Mouse (Mus musculus): Measurements from ENCODE around the gene Ptcd1. TPM values are rescaled to one million over a fixed set of nuclear protein-coding genes. Genes with fewer than 3 reads are reported as not detected.
"Not testable (repeated sequence)": the region's sequence is repeated elsewhere in the genome, so short reads cannot be mapped to it uniquely, and the experiment has no call there.

Gene Ptcd1
- total RNA-seq, 2 experiments from 2014 or later = 21.8 to 24.9 TPM

GRCm38 (mm10) chr5:145147748-145148147 lies 19.2 kb downstream of the Ptcd1 start:
- H3K27ac ChIP-seq = no peak overlapping the region
- TF ChIP-seq CTCF (conservative IDR thresholded peaks at IDR 0.05) = no peak
- H3K4me3 ChIP-seq = no peak overlapping the region
- no peak for DNase-seq (ENCODE audit: low spot score in 2 of 2)

GRCm38 (mm10) chr5:145140611-145141010 lies 26.3 kb downstream of the Ptcd1 start:
- DNase-seq (ENCODE audit: low spot score in 2 of 2) = no peak
- peak overlapping the region; percentile 99 for H3K27ac ChIP-seq
- H3K4me3 ChIP-seq = peak overlapping the region; percentile 96
- no peak for TF ChIP-seq CTCF (conservative IDR thresholded peaks at IDR 0.05)

GRCm38 (mm10) chr5:145139571-145140519 lies 27.1 kb downstream of the Ptcd1 start, which contains the start of the genes Pdap1 and Bud31:
TSS of gene Pdap1 (minus strand) at chr5:145140238.
TSS of gene Bud31 (plus strand) at chr5:145140362.
- peak; percentile 23; the same call in 1 of the 2 replicates for TF ChIP-seq CTCF (conservative IDR thresholded peaks at IDR 0.05)
- DNase-seq (ENCODE audit: low spot score in 2 of 2) = peak; percentile 94 to 96
- Histone ChIP-seq H3K27ac (peak within 1 kb of the TSS; percentile 99), H3K4me3 (peak within 1 kb of the TSS; percentile 96)

- Histone ChIP-seq H3K4me3 (peak overlapping the region; percentile 96), H3K27ac (no peak overlapping the region; the same call in 1 of the 2 replicates)
- no peak for DNase-seq (ENCODE audit: low spot score in 2 of 2)
- no peak for TF ChIP-seq CTCF (conservative IDR thresholded peaks at IDR 0.05)
Measured at GRCm38 (mm10) chr5:145138836-145139235, 28.1 kb downstream of the Ptcd1 start.

GRCm38 (mm10) chr5:145133275-145133674 lies 33.6 kb downstream of the Ptcd1 start:
- TF ChIP-seq CTCF (conservative IDR thresholded peaks at IDR 0.05) = peak; percentile 35
- not testable (repeated sequence) for H3K4me3 ChIP-seq; DNase-seq (ENCODE audit: low spot score in 2 of 2)

GRCm38 (mm10) chr5:145130995-145131394 lies 35.9 kb downstream of the Ptcd1 start:
- H3K4me3 ChIP-seq = no peak overlapping the region
- TF ChIP-seq CTCF (conservative IDR thresholded peaks at IDR 0.05) = no peak
- H3K27ac ChIP-seq = peak overlapping the region; percentile 91
- DNase-seq (ENCODE audit: low spot score in 2 of 2) = no peak

More at GRCm38 (mm10) chr5:145133275-145133674, 33.6 kb downstream of the Ptcd1 start:
- H3K27ac ChIP-seq = not testable (repeated sequence)

- TF ChIP-seq CTCF (conservative IDR thresholded peaks at IDR 0.05) = no peak
- DNase-seq (ENCODE audit: low spot score in 2 of 2) = peak; percentile 61 to 76
- no peak overlapping the region for H3K4me3 ChIP-seq
- peak overlapping the region; percentile 91 for H3K27ac ChIP-seq
Measured at GRCm38 (mm10) chr5:145130191-145130590, 36.7 kb downstream of the Ptcd1 start.

- H3K27ac ChIP-seq = peak overlapping the region; percentile 91
- not testable (repeated sequence) for DNase-seq (ENCODE audit: low spot score in 2 of 2); H3K4me3 ChIP-seq
Measured at GRCm38 (mm10) chr5:145129773-145130172, 37.1 kb downstream of the Ptcd1 start.

GRCm38 (mm10) chr5:145129124-145129523 lies 37.8 kb downstream of the Ptcd1 start:
- DNase-seq (ENCODE audit: low spot score in 2 of 2) = no peak
- peak overlapping the region; percentile 91 for H3K27ac ChIP-seq
- no peak for TF ChIP-seq CTCF (conservative IDR thresholded peaks at IDR 0.05)

GRCm38 (mm10) chr5:145126580-145126979 lies 40.3 kb downstream of the Ptcd1 start:
- H3K27ac ChIP-seq = no peak overlapping the region
- TF ChIP-seq CTCF (conservative IDR thresholded peaks at IDR 0.05) = no peak
- no peak for DNase-seq (ENCODE audit: low spot score in 2 of 2)

More at GRCm38 (mm10) chr5:145129124-145129523, 37.8 kb downstream of the Ptcd1 start:
- no peak overlapping the region for H3K4me3 ChIP-seq

GRCm38 (mm10) chr5:145123396-145123795 lies 43.5 kb downstream of the Ptcd1 start:
- no peak for TF ChIP-seq CTCF (conservative IDR thresholded peaks at IDR 0.05)
- H3K4me3 ChIP-seq = no peak overlapping the region
- no peak overlapping the region for H3K27ac ChIP-seq
- no peak for DNase-seq (ENCODE audit: low spot score in 2 of 2)

More at GRCm38 (mm10) chr5:145126580-145126979, 40.3 kb downstream of the Ptcd1 start:
- H3K4me3 ChIP-seq = no peak overlapping the region

GRCm38 (mm10) chr5:145120921-145121320 lies 46.0 kb downstream of the Ptcd1 start:
- DNase-seq (ENCODE audit: low spot score in 2 of 2) = no peak
- no peak overlapping the region for H3K4me3 ChIP-seq
- TF ChIP-seq CTCF (conservative IDR thresholded peaks at IDR 0.05) = no peak
- H3K27ac ChIP-seq = no peak overlapping the region

- no peak for DNase-seq (ENCODE audit: low spot score in 2 of 2)
- Histone ChIP-seq H3K4me3 (no peak overlapping the region), H3K27ac (no peak overlapping the region)
- TF ChIP-seq CTCF (conservative IDR thresholded peaks at IDR 0.05) = peak; percentile 61
Measured at GRCm38 (mm10) chr5:145119385-145119784, 47.5 kb downstream of the Ptcd1 start.

Measured in layer of hippocampus, adult 2 months (tissue).